Mouse (Mus musculus) thymus, postnatal 25 days (tissue): ENCODE results near the gene Eml1.
A peak's percentile ranks its signal among the peaks of the same experiment; 100 is the strongest.
"Not testable (repeated sequence)": the region's sequence is repeated elsewhere in the genome, so short reads cannot be mapped to it uniquely, and the experiment has no call there.

Experiments
- DNase-seq: peaks from one replicate; pipeline ENCODE4 v3.0.0; 2022

Eml1 gene

DNA sequence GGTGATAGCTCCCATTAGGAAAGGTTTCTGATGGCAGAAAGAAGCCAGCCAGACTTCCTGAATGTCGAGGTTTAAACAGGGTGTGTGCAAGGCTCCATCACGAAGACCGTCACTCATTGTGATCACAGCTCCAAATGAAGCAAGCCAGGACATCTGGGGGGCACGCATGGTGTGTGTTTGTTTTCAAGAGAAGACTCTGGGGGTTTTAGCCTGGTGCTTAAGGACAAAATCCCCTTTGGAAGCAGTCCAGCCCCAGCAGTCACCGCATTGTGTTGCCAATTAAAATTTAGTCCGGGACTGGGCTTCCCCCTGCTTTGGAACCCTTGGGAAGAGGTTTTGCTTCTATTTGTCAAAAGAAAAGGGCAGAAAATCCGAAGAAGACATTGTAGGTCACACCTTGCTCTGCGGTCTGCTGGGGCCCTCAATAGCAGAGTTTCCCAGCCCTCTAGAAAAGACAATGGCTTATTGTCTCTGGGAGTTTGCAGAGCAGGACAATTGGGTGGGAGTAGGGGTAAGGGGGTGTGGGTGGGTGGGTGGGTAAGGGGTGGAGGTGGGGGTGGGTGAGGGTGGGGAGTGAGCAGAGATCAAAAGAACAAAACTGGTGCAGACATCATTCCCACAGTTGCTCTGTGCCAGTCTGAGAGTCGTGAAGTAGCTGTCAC, 110.1 kb downstream of the Eml1 start:
- no peak for DNase-seq

DNA sequence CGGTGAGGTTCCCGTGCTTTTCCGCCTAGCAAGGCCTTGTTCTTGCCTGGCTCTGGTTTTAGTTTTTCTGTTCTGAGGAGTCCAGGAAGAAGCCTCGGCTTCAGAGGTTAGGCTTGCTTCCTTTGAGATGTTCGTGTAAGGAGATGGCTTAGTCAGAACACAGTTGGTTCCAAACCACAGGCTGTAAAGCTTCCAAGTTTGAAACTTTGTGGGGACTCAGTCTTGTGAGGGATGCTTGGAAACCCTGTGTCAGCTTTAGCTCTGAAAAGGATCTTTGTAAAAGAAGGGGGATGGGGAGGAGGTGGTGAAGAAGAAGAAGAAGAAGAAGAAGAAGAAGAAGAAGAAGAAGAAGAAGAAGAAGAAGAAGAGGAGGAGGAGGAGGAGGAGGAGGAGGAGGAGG, 118.3 kb downstream of the Eml1 start:
- DNase-seq = no peak

DNA sequence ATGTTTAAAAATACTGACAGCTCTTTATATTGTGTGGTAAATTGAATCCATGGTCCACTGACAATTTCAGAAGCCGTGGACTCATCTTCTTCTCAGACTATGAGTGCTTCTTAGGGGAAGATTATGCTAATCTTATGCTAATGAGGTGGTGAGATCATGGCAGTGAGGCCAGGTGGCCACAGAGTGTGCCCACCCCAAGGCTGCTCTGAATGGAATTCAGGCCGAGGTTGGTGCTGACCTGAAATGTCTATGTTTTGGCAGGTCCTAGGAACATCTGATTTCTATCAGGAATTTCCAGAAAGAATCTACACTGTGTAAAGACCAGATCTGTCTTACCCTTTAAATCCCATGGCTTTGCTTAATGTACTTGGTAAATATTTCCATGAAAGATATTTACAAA, 119.0 kb downstream of the Eml1 start:
- DNase-seq = no peak

DNA sequence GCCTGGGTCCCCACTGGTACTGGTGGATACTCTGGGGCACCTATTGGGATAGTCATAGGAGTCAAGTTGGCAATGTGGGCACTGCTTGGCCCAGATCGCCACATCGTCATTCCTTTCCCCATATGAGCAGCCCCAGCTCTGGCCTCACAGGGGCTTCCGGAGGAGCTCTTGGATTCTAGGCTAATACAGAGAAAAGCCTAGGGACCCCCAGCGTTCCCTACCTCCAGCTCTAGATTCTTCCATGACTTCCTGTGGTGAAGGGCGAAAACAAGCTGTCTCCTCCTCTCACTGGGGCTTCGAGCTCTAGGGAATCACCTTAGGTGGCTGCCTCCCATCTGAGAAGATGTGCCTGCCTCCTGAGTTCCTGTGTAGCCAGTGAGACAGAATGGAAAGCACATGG, 119.6 kb downstream of the Eml1 start:
- no peak for DNase-seq

DNA sequence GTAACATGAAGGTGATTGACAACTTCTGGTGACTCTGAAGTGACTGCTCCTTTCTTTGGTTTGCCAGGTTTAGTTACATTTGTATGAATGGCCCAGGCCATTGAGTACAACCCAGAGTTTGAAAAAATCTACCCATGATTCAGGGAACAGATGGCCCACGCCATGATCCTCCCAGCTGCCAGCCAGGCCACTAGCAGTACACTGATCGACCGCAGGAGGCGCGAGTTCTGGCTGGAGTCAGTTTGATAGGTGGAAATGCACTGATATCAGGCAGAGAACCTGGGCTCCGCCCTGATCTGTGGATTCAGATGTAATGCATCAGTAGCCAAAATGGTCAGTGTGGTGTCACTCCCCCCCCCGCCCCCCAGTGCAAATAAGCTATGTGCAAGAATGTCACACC, 120.2 kb downstream of the Eml1 start:
- DNase-seq = no peak

DNA sequence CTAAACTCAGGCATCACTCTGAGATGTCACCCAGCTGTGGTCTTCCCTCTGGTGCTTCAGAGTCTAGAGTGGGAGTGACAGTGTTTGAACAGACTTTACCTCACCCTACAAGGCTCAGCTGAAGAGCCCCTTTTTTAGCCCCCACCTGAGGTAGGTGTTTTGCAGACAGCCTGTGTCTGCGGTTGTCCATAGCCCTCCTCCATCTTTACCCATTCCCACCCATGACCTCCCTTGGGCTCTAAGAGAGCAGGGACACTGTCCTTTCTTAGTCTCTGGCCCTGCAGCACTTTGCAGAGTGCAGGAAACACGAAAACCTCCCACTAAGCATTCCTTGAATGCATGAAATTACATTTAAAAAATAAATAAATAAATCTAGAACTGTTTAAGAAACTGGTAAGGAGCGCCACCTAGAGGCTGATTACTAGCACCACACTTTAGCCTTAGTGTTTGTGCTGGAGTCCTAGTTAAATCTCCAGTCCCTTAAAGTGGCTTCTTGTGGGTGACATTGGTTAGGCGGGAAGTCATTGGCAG, 123.3 kb downstream of the Eml1 start:
- peak; percentile 22 for DNase-seq

DNA sequence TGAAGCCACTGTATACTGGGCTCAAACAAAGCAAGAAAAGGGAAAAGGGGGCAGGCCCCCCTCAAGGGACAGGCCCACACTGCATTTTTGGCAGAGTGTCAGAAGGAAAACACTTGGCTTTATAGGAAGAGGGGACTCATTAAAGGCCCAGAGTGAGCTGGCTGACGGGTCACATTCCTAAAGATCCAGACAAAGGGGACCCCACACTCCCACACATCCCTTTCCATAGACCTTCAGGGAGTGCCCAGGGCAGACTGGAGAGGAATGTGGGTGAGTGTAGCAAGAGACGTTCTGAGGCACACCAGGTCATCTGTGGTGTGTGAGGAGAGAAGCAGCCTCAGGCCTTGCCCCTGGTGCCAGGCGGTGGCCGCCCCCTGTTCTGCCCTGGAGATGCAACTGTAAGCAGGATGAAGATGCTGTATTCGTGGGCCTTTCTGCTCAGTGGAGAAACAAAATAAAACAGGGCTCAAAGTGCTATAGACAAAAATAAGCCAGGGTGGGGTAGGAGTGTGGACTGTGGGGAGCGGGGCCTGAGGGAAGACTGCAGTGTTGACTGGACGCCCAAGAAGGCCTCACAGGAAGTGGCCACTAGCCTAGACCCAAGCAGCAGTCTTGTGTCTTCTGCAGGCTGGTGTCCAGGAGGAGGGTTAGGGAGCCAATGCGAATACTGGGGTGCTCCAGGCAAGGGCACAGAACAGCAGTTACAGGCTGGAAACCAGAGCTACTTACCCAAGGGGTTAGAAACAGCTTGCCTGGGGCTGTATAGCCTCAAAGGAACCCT, 124.9 kb downstream of the Eml1 start:
- DNase-seq = no peak

DNA sequence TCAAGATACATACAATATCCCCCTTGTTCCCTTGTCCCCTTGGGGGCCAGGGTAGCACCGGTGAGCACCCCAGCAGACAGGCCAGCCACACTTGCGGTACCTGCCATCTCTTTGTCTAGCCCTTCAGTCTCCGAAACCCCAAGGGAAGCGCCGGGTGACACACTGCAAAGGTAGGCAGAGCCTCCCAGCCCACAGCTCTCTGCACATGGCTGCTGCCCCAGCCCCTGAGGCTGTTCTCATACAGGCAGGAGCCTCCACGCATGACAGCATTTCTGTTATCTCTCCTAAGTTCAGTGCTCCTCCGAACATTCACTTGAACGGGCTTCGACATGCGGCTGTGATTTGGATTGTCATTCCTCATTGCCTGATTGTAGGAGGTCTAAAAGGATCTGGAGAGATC, 132.3 kb downstream of the Eml1 start:
- no peak for DNase-seq

DNA sequence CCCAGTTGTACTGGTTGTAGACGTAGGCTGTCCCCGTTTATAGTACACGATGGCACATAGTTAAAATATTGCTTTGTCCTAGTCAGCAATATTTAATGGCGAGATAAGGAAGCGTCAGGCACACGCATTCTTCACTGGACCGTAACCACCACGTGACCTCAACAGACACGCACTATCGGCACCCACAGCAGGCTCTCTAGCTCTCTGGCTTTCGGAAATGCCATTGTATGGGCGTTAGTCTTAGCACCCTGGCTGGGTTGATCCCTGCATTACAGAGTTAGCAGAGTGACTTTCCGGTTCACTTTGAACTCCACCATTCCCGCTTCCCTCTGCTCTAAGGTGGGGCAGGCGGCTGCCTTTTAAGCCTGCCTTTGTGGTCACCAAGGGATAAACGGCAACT, 132.8 kb downstream of the Eml1 start:
- DNase-seq = no peak

DNA sequence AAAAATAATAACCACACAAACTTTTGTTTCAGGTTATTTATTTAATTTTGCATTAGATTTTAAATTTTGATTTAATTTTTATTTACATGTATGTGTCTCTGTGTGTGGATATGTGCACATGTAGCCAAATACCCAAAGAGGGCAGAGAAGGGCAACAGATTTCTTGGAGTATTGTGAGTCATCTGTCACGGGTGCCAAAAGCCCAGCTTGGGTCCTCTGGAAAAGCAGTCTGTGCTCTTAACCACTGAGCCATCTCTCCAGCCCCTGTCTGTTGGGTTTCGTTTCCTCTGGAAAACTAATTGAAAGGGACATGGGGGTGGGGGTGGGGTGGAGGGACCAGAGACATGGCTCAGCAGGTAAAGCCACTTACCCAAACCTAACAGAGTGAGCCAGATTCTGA, 135.1 kb downstream of the Eml1 start:
- no peak for DNase-seq

DNA sequence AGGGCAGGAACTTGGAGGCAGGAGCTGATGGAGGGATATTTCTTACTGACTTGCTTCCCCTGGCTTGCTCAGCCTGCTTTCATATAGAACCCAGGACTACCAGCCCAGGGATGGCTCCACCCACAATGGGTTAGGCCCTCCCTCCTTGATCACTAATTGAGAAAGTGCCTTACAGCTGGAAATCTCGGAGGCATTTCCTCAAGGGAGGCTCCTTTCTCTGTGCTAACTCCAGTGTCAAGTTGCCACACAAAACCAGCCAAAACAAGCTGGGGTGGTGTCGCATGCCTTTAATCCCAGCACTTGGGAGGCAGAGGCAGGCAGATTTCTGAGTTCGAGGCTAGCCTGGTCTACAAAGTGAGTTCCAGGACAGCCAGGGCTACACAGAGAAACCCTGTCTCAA, 136.3 kb downstream of the Eml1 start:
- DNase-seq = not testable (repeated sequence)

DNA sequence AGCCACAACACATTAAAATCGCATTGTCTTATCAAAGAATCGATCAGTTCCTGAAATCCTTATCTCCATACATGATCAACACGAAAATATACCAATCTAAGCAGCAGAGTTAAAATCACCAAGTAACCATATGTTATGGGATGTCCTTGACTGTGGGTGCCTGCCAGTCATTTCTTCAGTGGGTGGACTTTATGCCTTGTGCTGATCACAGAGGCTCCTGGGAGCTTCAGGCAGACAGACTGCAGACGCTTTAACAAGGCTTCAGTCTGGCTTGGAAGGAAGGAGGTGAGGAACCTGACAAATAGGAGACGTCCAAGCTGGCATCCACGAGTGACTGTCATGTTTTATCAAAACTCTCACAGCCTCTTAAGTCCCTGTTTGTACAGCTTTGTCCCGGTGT, 139.8 kb downstream of the Eml1 start:
- no peak for DNase-seq

DNA sequence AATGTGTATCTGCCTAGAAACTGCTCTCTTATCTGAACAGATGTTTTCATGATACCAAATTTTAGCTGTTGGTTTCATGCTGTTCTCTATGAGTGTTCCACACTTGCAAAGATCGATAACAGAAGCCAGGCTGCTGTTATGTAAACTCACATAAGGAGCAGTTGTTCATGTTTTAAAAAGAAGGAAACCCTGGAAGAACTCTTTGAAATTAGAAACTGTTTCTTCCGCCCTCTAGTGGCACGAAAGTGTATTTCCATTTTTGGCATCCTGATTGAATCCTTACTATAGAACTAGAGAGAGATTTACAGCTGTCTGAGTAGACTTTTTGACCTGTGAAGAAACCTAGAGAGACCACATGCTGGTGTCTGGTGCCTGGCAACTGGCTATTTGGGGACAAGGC, 140.3 kb downstream of the Eml1 start:
- no peak for DNase-seq

DNA sequence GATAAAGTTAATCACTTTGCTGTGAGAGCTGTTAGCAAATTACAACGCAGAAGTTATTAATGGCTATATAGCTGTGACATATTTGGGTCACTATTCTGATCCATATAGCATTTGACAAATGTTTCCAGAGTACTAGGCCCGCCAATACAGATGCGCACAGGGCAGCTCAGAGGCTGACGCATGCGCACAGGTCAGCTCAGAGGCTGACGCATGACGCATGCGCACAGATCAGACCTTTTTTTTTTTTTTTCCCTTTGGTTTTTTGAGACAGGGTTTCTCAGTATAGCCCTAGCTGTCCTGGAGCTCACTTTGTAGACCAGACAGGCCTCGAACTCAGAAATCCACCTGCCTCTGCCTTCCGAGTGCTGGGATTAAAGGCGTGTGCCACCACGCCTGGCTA, 144.7 kb downstream of the Eml1 start:
- no peak for DNase-seq

DNA sequence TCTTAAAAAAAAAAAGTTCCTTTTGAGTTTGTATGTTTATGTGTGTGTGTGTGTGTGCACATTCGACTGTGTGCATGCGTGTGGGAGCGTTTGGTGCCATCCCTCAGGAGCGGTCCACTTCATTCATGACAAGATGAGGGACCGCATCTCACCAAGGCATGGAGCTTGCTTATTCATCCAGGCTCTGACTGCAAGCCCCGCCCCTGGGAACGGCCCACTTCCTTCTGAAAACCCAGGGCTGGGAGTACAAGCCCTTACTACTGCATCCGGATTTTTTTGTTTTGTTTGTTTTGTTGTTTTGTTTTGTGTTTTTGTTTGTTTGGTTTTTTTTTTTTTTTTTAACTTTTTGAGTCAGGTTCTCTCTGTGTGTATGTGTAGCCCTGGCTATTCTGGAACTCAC, 148.6 kb downstream of the Eml1 start:
- DNase-seq = no peak

DNA sequence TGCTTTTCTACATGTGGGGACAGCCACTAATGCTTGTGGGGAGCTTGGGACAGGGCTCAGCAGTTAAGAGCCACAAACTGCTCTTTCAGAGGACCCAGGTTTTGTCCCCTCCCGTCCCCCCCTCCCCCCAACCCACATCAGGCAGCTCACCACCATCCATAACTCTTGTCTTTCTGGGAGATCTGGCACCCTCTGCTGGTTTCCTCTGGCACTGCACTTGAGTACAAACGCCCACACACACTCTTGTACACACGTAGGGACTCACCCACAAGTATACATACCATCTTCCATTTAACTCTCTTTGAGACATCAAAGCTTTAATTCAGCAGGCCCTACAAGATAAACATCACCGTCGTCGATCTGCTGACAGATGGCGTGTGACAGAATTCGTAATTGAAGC, 158.5 kb downstream of the Eml1 start:
- peak; percentile 46 for DNase-seq

DNA sequence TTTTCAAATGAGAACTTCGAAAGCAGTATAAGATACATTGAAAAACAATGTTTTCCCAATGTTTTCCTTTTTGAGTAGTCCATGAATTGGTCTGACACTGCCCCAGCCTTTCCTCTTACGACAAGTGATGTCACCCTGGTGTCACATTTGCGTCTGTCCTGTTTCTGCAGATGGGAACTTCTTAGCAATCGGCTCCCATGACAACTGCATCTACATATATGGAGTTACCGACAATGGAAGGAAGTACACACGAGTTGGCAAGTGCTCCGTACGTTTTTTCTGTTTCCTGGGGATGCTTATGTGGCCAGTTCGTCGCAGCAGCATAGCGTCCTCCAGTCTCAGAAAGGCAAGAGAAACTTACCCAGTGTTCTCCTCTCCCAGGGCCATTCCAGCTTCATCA, 163.7 kb downstream of the Eml1 start:
- DNase-seq = no peak

DNA sequence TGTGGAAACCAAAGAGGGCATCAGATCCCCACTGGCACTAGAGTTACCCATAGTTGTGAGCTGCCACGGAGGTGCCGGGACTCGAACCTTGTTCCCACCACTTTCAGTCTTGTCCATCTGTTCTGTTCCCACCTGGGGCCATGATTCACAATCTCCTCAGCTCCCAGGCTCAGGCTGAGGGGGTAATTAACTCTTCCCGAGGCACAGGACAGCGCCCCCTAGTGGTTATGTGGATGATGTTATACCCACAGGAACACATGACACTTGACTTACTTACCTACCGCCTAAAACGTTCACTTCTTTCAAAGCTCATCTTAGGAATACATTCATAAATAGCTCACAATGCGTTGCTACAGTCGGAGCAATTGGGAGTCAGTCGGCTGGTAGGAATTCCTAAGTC, 165.7 kb downstream of the Eml1 start:
- DNase-seq = peak; percentile 18

DNA sequence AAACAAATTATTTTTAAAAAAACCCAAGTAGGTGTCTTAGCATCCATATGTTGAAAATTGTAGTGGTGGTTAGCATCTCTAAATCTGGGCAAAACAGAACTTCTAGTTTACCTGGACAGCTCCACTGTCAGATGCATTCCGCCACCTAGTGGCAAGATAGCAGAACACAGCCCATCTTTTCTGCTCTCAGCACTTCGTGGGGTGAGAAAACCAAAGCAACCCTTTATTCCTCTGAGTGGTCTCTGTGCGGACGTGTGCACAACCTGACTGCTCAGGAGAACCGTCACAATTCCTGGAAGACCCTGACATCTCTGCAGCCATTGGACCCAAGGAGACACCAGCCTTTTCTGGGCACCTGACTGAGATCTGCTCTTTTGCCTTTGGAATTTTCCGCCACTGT, 170.3 kb downstream of the Eml1 start:
- DNase-seq = peak; percentile 41

DNA sequence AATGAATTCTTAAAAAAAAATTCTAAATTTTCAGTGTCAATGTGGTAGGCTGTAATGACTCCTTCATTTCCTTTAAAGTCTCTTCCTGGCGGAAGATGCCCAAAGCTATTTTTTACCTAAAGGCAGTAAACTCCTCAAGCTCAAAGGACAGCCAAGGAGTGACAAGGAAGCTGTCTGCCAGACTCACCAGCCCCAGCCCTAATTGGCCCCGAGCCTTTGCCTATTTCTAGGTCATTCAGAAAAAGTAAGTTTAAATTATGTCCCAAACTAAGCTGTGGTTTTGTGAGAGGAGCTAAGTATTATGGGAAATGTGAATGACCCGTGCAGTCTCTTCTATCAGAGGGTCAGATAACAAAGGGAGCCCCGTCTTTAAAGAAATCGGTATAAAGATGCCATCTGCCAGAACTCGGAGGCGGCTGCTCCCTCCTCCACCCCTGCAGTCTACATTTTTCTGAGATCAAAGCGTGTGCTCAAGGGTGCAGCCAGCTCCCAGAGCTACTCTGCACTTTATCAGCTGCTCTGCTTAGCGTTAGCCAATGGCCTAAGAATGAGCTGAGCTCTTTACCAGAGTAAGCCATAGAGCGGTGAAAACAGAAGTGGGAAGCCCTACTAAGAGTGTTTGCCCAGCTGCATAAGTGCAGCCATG, 175.9 kb downstream of the Eml1 start:
- no peak for DNase-seq

DNA sequence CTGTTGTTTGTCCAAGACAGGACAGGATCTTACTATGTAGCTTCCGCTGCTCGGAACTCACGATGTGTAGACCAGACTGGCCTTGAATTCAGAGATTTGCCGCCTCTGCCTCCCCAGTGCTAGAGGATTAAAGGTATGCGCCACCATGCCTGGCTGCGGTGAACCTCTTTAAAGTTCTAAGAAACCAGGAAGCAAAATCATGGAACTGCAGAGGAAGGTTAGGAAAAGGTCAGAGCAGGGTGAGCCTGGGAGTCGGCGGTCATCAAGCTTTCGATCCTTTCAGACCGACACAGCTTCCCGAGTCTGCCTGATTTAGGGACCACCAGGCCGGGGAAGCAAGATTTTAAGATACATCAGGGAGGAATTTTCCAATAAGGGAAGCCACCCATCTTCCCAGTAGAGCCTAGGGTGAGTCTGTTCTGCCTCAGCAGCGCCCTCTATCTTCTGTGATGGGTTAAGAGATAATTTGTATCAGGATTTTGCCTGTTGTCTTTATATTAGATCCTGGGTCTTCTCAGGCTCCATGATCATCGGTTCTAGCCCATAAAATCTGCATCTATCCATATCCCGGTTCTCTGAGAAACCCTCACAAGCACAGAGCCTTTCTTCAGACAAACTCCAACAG, 176.6 kb downstream of the Eml1 start:
- DNase-seq = no peak

DNA sequence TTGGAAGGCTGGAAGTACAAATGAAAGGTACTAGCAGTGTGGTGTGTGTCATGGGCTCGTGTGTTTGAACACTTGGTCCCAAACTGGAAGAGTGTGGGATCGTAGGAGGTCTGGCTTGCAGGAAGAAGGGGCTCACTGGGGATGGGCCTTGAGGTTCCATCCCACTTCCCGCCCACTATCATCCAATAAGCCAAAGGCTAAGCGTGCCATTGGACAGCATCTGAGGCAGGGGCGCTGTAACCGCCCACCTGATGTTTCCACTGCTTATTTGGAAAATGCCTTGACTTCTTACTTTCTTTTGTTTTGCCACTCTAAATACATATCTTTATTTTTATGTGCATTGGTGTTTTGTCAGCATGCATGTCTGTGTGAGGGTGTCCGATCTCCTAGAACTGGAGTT, 181.0 kb downstream of the Eml1 start:
- DNase-seq = no peak

DNA sequence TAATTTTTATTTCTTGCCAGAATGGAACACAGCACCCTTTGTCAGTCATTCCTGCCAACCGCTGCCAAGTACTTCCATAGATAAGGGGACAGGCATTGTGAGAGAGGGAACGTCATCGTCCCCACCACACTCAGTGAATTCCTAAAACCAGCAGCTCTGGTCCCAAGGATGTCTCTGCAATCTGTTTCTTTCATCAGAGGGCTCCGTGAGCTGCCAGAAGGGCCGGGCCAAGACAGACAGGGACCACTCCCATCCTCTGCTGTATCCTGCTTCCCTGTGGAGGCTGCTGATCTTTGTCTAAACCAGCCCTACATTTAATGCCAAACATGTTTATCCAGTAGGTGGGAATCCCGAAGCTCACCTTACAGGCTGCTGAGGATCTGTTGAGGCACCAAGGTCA, 182.3 kb downstream of the Eml1 start:
- DNase-seq = no peak
